10 mouse cellular contexts compared by ENCODE assay signal in genomic region chr2:167201463-167202291, GRCm38 (mm10). TPM values are rescaled to one million over a fixed set of nuclear protein-coding genes. Genes with fewer than 3 reads are reported as not detected.
DNase-seq lines count a peak whose midpoint lies in the region; ATAC-seq and TF ChIP-seq lines count a peak whose summit lies in the region.
"Had no signal": no experiment of that assay in that cellular context is flagged by ENCODE, and none has a peak within 500 bp of the region (broad histone marks: within the 10 kb centered on the region; RNA-seq: fewer than 3 reads in every experiment).

No protein-coding gene starts in this region.

- H3K27me3 ChIP-seq in CH12.LX (replicated peaks) = peaks cover 22% of the 10 kb centered on the region
- H3K27me3 ChIP-seq in hindbrain, postnatal 0 days (ENCODE audit: insufficient read depth, low read length) = no peaks in the 10 kb centered on the region
- peaks cover 3% of the 10 kb centered on the region; the same call in 1 of the 2 replicates for H3K27me3 ChIP-seq in liver, embryonic 12.5 days (replicated peaks)
- H3K27me3 ChIP-seq in heart, adult 2 months (ENCODE audit: control insufficient read depth, insufficient read depth, low read length) = no peaks in the 10 kb centered on the region
- H3K27me3 ChIP-seq: lung, embryonic 15.5 days had no signal

- no peak overlapping the region for H3K4me3 ChIP-seq in CH12.LX (replicated peaks in 1 of 3; ENCODE audit: low read depth in 2 of 3, low read length in 2 of 3, poor library complexity in 1 of 3)
- no peak overlapping the region for H3K4me3 ChIP-seq in hindbrain, postnatal 0 days (ENCODE audit: low read length)
- H3K4me3 ChIP-seq in liver, embryonic 12.5 days = no peak overlapping the region
- H3K4me3 ChIP-seq in heart, adult 2 months = no peak overlapping the region
- H3K4me3 ChIP-seq: lung, embryonic 15.5 days had no signal

- H3K4me2 ChIP-seq in CH12.LX (ENCODE audit: insufficient read depth, low read depth, poor library complexity, severe bottlenecking) = no peak overlapping the region
- H3K4me2 ChIP-seq in hindbrain, postnatal 0 days (ENCODE audit: low read depth, low read length) = peak overlapping the region; percentile 42
- H3K4me2 ChIP-seq in liver, embryonic 12.5 days = no peak overlapping the region
- H3K4me2 ChIP-seq: lung, embryonic 15.5 days had no signal

- 22% methylated on average over 16 of the region's 16 CpGs for WGBS in hindbrain, postnatal 0 days
- WGBS in liver, embryonic 12.5 days (ENCODE audit: insufficient replicate concordance) = 39% methylated on average over 16 of the region's 16 CpGs
- 53% methylated on average over 16 of the region's 16 CpGs for WGBS in heart, adult 2 months

- TF ChIP-seq POLR2A in CH12.LX (IDR thresholded peaks at IDR 0.05; ENCODE audit: low read depth, low read length) = no peak
- no peak for TF ChIP-seq POLR2A in heart, adult 2 months (IDR thresholded peaks at IDR 0.05; ENCODE audit: insufficient read depth, low read depth, low read length)

- dilution Hi-C loops in CH12.LX (cut with MboI; ENCODE audit: extremely low pct_ligation_motif_present, extremely low pct_unique_long_range_greater_than_20kb, low sequenced_read_pairs) = no loop called here

- no peak overlapping the region for H3K9ac ChIP-seq in CH12.LX (ENCODE audit: insufficient read depth, low read depth)
- 0 out of 2 replicates have a peak overlapping the region, but pooled peaks have one; percentile 30 for H3K9ac ChIP-seq in hindbrain, postnatal 0 days (replicated peaks; ENCODE audit: low read length)
- no peak overlapping the region for H3K9ac ChIP-seq in liver, embryonic 12.5 days
- no peak overlapping the region for H3K9ac ChIP-seq in heart, adult 2 months (ENCODE audit: low read depth, low read length)
- H3K9ac ChIP-seq: lung, embryonic 15.5 days had no signal

- no peak overlapping the region for H3K27ac ChIP-seq in CH12.LX (ENCODE audit: insufficient read depth, low read depth)
- H3K27ac ChIP-seq in hindbrain, postnatal 0 days = peak overlapping the region; percentile 84
- H3K27ac ChIP-seq in liver, embryonic 12.5 days = no peak overlapping the region
- H3K27ac ChIP-seq in heart, adult 2 months = no peak overlapping the region
- H3K27ac ChIP-seq: lung, embryonic 15.5 days had no signal

- peaks cover 5 to 38% of the 10 kb centered on the region in 2 experiments; a peak in 3 of 4 replicates for H3K4me1 ChIP-seq in CH12.LX (ENCODE audit: control insufficient read depth in 1 of 2, insufficient read depth in 2 of 2)
- H3K4me1 ChIP-seq in hindbrain, postnatal 0 days (ENCODE audit: insufficient read depth, low read length) = 0 out of 2 replicates have a peak, but pooled peaks cover 10% of the 10 kb centered on the region
- no peaks in the 10 kb centered on the region for H3K4me1 ChIP-seq in liver, embryonic 12.5 days
- peaks cover 3% of the 10 kb centered on the region; the same call in 1 of the 2 replicates for H3K4me1 ChIP-seq in heart, adult 2 months (ENCODE audit: control insufficient read depth, insufficient read depth, low read length)
- H3K4me1 ChIP-seq: lung, embryonic 15.5 days had no signal

- no peak for TF ChIP-seq EP300 in CH12.LX (IDR thresholded peaks at IDR 0.05; ENCODE audit: low read length)
- no peak for TF ChIP-seq EP300 in heart, adult 2 months (IDR thresholded peaks at IDR 0.05; ENCODE audit: insufficient read depth, low read depth, low read length)

- in situ Hi-C loops in CH12.LX (cut with MboI; ENCODE audit: low pct_ligation_motif_present, low pct_unique_long_range_greater_than_20kb, low sequenced_read_pairs) = no loop called here

- peak; percentile 54 for ATAC-seq in hindbrain, postnatal 0 days
- ATAC-seq in liver, embryonic 12.5 days = no peak
- ATAC-seq in megakaryocyte, adult 5-6 weeks (ENCODE audit: poor library complexity, severe bottlenecking) = no peak

- intact Hi-C loops in left cerebral cortex, postnatal 14 days (cut with DNase I) = no loop called here
- intact Hi-C loops in heart, adult 2 months (cut with DNase I) = no loop called here

- H3K9me3 ChIP-seq in CH12.LX (replicated peaks; ENCODE audit: low read length) = no peaks in the 10 kb centered on the region
- H3K9me3 ChIP-seq in hindbrain, postnatal 0 days (ENCODE audit: low read length) = no peaks in the 10 kb centered on the region
- H3K9me3 ChIP-seq in liver, embryonic 12.5 days (replicated peaks) = no peaks in the 10 kb centered on the region
- H3K9me3 ChIP-seq: G1E; lung, embryonic 15.5 days had no signal

- peak; percentile 41 for DNase-seq in CH12.LX (ENCODE audit: extremely low read depth)
- DNase-seq in embryo, embryonic 11 days = peak; percentile 72
- peak; percentile 91 for DNase-seq in hindbrain, postnatal 0 days (ENCODE audit: low spot score)
- peak; percentile 92 to 96 for DNase-seq in left cerebral cortex, postnatal 14 days (ENCODE audit: low spot score in 2 of 2)
- DNase-seq in right cerebral cortex, postnatal 25 days = peak; percentile 88
- no peak for DNase-seq in heart, adult 2 months

- no peaks in the 10 kb centered on the region for H3K79me2 ChIP-seq in CH12.LX (replicated peaks; ENCODE audit: control insufficient read depth, extremely low read depth, insufficient read depth, poor library complexity, severe bottlenecking)
- no peaks in the 10 kb centered on the region for H3K79me2 ChIP-seq in heart, adult 2 months (replicated peaks; ENCODE audit: control insufficient read depth, insufficient read depth, low read length)

- peaks cover 5 to 56% of the 10 kb centered on the region in 2 experiments for H3K36me3 ChIP-seq in CH12.LX (replicated peaks in 1 of 2; ENCODE audit: control insufficient read depth in 1 of 2, insufficient read depth in 1 of 2, low read length in 1 of 2)
- H3K36me3 ChIP-seq in hindbrain, postnatal 0 days (ENCODE audit: insufficient read depth, low read length) = no peaks in the 10 kb centered on the region
- no peaks in the 10 kb centered on the region for H3K36me3 ChIP-seq in liver, embryonic 12.5 days
- no peaks in the 10 kb centered on the region for H3K36me3 ChIP-seq in heart, adult 2 months (ENCODE audit: control insufficient read depth, insufficient read depth, low read length)
- H3K36me3 ChIP-seq: G1E; lung, embryonic 15.5 days had no signal

- no peak for TF ChIP-seq CTCF in CH12.LX (conservative IDR thresholded peaks at IDR 0.05 in 1 of 2, IDR thresholded peaks at IDR 0.05 in 1 of 2; ENCODE audit: low read depth in 2 of 2, low read length in 2 of 2)
- TF ChIP-seq CTCF in hindbrain, postnatal 0 days (IDR thresholded peaks at IDR 0.05; ENCODE audit: low read depth) = no peak
- no peak for TF ChIP-seq CTCF in heart, adult 2 months (IDR thresholded peaks at IDR 0.05)

- no peak for TF ChIP-seq RAD21 in CH12.LX (IDR thresholded peaks at IDR 0.05; ENCODE audit: low read depth, low read length)

TF ChIP-seq in CH12.LX, 34 proteins besides CTCF, POLR2A, EP300 and RAD21:
- TF ChIP-seq MAX (IDR thresholded peaks at IDR 0.05; ENCODE audit: low read length) (no peak), ELF1 (IDR thresholded peaks at IDR 0.05; ENCODE audit: low read depth, low read length) (no peak), NRF1 (IDR thresholded peaks at IDR 0.05; ENCODE audit: low read depth, low read length) (no peak)

RNA-seq across cellular contexts. Expression of gene Kcnb1, which starts 11.7 kb away (rescaled TPM):
- total RNA-seq in CH12.LX (2012; rRNA removed) = 2.5 and 2.6 TPM in 2 replicates
- total RNA-seq in CH12.LX (2014; rRNA removed) = 5.0 and 5.1 TPM in 2 replicates
- 5.6 and 6.6 TPM in 2 replicates for polyA plus RNA-seq in CH12.LX (2012; ENCODE audit: insufficient read length, low read depth)
- total RNA-seq in hindbrain, postnatal 0 days (2014; rRNA removed) = 21.5 and 33.6 TPM in 2 replicates
- polyA plus RNA-seq in hindbrain, postnatal 0 days (2015; fragmentation: Nextera tagmentation; extraction: Ambion mirVana) = 4.0 and 5.1 TPM in 2 replicates
- 100 to 1,000 TPM; 149 to 157 TPM for total RNA-seq in left cerebral cortex, postnatal 14 days (2021)
- polyA plus RNA-seq in liver, embryonic 12.5 days (2016; fragmentation: Nextera tagmentation; extraction: Ambion mirVana) = 0.19 and 0.43 TPM in 2 replicates
- 0.07 and 1.6 TPM in 2 replicates for total RNA-seq in megakaryocyte, adult 5-6 weeks (2015)
- 0.07 and 0.49 TPM in 2 replicates for total RNA-seq in megakaryocyte, adult 5-6 weeks (2017)
- 10 to 100 TPM; 32.8 to 38.8 TPM for total RNA-seq in heart, adult 2 months (2021)
- 17.2 and 19.2 TPM in 2 replicates for polyA plus RNA-seq in heart, adult 2 months (2012; rRNA removed)
- polyA plus RNA-seq: G1E had no signal

RNA-seq across cellular contexts. Expression of gene Ptgis, which starts 38.7 kb away (rescaled TPM):
- 7.0 and 7.7 TPM in 2 replicates for total RNA-seq in CH12.LX (2012; rRNA removed)
- total RNA-seq in CH12.LX (2014; rRNA removed) = 12.2 and 13.4 TPM in 2 replicates
- polyA plus RNA-seq in CH12.LX (2012; ENCODE audit: insufficient read length, low read depth) = 15.9 and 19.1 TPM in 2 replicates
- total RNA-seq in hindbrain, postnatal 0 days (2014; rRNA removed) = 3.2 and 7.7 TPM in 2 replicates
- 4.1 and 4.4 TPM in 2 replicates for polyA plus RNA-seq in hindbrain, postnatal 0 days (2015; fragmentation: Nextera tagmentation; extraction: Ambion mirVana)
- total RNA-seq in left cerebral cortex, postnatal 14 days (2021) = 1 to 10 TPM; 2.7 to 3.2 TPM
- polyA plus RNA-seq in liver, embryonic 12.5 days (2016; fragmentation: Nextera tagmentation; extraction: Ambion mirVana) = 2.4 and 2.9 TPM in 2 replicates
- total RNA-seq in megakaryocyte, adult 5-6 weeks (2015) = not detected in 2 replicates
- not detected in 2 replicates for total RNA-seq in megakaryocyte, adult 5-6 weeks (2017)
- 10 to 100 TPM; 16.3 to 17.7 TPM for total RNA-seq in heart, adult 2 months (2021)
- polyA plus RNA-seq in heart, adult 2 months (2012; rRNA removed) = 31.3 and 32.1 TPM in 2 replicates
- total RNA-seq: G1E had no signal
- polyA plus RNA-seq: G1E had no signal

Comparison
In these comparisons a context has a peak if more than half of its experiments do, and no peak if none do; other contexts are left out.
1. DNase-seq: peak in CH12.LX (single experiment), embryo, embryonic 11 days (single experiment), hindbrain, postnatal 0 days (single experiment), left cerebral cortex, postnatal 14 days (2 of 2) and right cerebral cortex, postnatal 25 days (single experiment); none in heart, adult 2 months (0 of 2).